Mouse (Mus musculus) testis, postnatal 10 days (tissue): ENCODE measurements around the gene Gm6904.
"Not testable (repeated sequence)": the region's sequence is repeated elsewhere in the genome, so short reads cannot be mapped to it uniquely, and the experiment has no call there.

Experiments used
- DNase-seq: peaks from one replicate; pipeline ENCODE4 v3.0.0; 2021; ENCODE audit warnings: low spot score

The Gm6904 gene

DNA sequence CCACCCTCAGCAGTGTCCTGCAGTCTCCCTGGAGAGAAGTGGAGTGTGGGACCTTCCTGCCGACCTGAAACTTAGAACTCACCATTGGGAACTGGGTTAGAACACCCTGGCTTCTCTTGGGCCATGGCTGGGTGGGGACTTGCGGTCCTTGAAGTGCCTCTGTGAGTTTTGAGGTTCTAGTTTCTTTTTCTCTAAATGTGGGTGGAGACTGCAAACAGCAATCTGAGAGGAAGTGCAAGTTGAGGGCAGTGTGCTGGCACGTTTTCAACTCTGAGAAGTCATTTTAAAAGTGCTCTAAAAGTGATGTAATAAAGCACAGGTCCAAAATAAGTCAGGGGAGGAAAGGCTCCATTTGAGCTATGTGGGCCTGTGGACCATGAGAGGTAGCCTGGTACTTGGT lies at the start of gene Gm6904:
Gm6904 (minus strand) TSS at position 161 of the 400 bp plus-strand sequence.
- DNase-seq: no peak

- DNase-seq: not testable (repeated sequence)
These were observed 37.4 kb upstream of the Gm6904 start, which contains the start of gene Phf11a for GRCm38 (mm10) chr14:59297391-59297790. Gene Phf11a (minus strand): TSS chr14:59297522.

DNA sequence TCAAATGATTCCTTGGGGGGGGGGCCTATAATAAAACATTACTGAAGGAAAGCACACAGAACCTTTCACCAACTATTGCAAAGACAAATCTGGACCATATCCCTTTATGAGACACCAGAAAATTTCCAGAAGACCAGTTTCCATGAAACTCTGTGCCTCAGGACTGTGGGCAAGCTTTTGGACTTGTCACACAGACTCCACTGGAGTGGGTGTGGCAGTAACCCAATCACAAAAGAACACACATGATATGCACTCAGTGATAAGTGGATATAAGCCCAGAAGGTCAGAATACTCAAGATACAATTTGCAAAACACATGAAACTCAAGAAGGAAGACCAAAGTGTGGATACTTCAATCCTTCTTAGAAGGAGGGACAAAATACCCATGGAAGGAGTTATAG lies 31.8 kb upstream of the Gm6904 start:
- not testable (repeated sequence) for DNase-seq

- DNase-seq: not testable (repeated sequence)
These were observed 14.9 kb upstream of the Gm6904 start for GRCm38 (mm10) chr14:59274961-59275360.

DNA sequence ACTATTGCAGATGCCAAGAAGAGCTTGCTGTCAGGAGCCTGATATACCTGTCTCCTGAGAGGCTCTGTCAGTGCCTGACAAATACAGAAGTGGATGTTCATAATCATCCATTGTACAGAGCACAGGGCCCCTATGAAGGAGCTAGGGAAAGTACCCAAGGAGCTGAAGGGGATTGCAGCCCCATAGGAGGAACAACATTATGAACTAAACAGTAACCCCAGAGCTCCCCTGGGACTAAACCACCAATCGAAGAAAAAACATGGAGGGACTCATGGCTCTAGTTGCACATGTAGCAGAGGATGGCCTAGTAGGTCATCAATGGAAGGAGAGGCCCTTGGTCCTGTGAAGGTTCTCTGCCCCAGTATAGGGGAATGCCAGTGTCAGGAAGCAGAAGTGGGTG lies 4.2 kb downstream of the Gm6904 start:
- not testable (repeated sequence) for DNase-seq

- DNase-seq: not testable (repeated sequence)
These were observed 9.7 kb downstream of the Gm6904 start for GRCm38 (mm10) chr14:59250350-59250749.

DNA sequence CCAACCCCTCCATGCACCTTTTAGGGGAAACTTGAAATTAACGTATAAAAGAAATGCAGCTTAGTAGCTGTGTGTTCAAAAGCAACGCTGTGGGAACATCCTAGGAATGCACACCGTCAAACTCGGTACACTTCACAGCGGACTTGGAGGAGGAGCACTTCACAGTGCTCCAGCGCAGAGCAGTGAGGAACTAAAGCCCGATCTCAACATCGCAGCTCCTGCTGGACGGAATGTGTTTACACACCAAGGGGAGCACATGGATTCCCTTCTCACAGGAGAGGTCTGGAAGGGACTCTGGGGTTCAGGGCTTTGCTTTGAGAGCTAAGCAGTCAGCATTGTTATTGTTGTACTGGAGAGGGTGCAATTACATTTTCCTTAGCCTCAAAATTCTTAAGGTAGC lies 26.4 kb downstream of the Gm6904 start:
- no peak for DNase-seq

GRCm38 (mm10) chr14:59232003-59232402 lies 28.0 kb downstream of the Gm6904 start:
- DNase-seq: no peak

DNA sequence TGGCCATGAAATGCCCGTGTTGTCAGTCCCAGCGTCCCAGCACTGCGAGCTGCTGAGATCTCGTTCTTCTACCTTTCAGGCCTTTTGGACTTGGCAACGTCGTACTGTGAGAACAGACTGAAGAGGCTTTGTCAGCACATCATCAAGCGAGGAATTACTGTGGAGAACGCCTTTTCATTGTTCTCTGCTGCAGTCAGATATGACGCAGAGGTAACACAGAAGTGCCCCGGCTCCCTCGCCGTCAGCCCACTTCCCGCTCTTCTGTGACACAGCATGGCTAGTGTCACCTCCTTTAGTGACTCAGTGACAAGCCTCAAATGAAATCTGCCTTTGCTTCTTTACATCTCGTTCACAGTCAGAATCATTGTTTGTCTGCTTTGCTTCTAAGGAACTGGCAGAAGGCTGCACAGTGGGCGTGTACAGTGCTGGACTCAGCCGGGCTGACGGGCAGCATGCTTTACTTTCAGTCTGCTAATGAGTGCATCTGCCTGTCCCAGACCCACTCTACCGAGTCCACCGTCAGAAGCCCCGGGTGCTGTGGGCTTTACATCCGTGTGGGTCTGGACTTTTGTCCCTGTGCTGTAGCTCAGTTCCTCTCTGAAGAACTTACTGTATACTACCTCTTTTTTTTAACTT lies 29.6 kb downstream of the Gm6904 start:
- DNase-seq: no peak

- DNase-seq: no peak
These were observed 30.2 kb downstream of the Gm6904 start for GRCm38 (mm10) chr14:59229822-59230221.

GRCm38 (mm10) chr14:59226240-59226639 lies 33.8 kb downstream of the Gm6904 start:
- DNase-seq: no peak

DNA sequence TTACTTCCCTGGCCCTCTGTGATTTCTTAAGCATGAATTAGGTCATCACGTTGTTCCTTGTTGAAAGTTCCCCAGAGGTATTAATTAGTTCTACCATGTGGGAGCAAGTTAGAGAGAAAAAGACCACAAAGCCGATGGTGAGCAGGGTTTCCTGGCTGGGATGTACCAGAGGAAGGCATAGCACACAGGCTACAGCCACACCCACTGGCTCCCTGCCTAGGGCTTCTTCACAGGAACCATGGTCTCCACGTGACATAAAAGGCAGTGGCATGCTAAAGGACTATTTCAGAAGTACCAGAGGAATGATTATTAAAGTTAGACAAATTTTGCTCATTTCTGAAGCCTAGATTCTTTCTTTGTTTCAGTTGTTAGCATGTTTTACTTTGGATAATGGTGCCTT lies 40.8 kb downstream of the Gm6904 start:
- no peak for DNase-seq

DNA sequence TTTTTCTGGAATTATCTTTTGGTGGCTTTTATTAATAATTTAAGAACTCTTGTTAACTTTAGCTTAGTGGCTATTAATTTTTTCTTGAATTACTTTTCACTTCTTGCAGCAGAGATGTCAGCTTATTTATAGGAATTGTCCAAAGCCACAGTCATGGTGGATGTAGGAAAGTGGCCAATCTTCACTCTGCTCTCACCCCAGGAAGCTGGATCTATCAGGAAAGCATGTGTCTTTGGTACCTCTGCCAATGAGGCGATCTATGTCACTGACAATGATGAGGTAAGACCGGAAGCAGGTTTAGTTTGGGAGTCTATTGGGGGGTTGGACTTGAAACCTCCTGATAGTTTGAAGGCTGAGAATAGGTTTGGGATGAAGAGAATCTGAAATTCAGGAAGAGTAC lies 50.2 kb downstream of the Gm6904 start:
- no peak for DNase-seq

- no peak for DNase-seq
These were observed 51.0 kb downstream of the Gm6904 start for GRCm38 (mm10) chr14:59209003-59209402.

DNA sequence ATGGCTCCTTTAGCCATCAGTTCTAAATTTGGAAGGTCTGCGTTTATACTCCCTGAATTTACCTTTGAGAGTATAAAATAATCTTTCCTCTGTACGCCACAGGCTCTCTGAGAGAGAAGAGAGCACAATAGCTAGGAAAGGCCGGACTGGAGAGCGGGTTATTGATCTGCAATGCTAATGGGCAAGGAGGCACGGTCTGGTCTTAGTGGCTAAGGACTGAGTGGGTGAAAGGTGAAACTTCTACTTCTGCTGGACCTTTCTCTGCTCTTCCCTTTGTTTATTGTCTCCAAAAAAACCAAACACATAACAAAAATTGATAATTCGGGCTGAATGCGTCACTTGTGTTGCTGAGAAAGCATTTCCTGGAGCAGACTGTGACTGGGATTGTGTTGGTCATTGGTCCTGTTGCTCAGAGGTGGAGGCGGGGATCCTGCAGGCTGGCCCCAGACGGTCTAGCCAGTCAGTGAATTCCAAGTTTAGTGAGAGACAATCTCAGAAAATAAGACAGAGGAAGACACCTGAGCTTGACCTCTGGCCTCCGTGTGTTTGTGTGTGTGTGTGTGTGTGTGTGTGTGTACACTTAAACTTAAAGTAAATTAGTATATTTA lies 53.9 kb downstream of the Gm6904 start:
- DNase-seq: no peak

DNA sequence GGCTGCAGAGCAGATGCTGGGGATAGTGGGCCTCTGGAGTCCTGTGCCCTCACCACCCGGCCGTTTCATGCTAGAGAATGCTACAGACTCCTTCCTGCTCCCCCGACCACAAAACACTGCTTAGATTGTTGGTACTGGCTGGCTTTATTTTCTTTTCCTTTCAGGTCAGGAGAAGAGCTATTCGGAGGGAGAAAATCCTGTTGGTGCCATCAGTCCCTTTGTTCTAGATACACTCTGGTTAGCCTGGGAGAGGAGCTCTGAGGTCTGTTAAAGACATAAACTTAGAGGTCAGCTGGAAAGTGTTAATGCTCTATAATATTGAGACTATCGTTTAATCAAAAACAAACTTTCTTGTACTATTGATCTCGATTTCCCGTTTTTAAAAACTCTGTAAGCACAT lies 54.6 kb downstream of the Gm6904 start:
- DNase-seq: no peak

GRCm38 (mm10) chr14:59201604-59202215 lies 58.3 kb downstream of the Gm6904 start:
- no peak for DNase-seq

DNA sequence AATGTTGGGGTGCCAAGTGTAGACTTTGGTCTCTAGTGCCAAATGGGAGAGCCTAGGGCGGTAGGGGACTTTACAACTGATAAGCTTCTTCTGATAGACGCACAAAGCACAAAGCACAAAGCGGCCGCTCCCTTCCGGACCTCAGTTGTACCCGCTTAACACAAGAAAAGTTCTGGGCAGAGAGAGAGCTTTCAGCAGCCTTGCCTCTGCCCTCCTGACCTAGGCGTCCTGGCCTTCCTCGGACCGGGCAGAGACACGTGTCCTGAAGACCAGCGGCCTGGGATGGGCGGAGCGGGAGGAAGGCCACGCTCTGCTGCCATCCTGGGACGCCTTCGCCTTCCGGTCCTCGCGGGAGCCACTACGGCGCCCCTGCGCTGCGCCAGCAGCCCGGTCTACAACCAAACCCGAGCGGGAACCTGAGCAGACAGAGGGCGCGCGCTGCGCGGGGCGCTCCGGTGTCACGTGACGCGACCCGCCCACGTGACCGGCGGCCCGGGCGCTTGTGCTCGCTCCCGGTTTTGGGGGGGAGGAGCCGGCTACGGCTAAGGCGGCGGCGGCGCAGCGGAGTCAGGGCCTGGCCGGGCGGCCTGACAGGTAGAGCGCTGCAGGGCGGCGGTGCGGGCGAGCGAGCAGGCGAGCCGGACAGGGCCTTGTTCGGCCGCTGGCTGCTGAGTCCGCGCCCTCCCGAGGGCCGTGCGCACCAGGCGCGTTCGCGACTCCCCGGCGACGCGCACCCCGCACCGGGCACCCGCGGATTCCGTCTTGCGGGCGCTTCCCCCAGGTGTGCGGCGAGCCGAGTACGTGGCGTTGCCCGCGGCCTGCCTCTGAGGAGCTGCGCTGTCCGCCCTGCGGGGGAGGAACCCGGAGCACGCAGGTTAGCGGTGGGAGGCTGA lies 59.1 kb downstream of the Gm6904 start, which contains the start of gene Rcbtb1:
Rcbtb1 (plus strand) TSS at position 499 of the 893 bp plus-strand sequence.
- DNase-seq: peak; percentile 93
